ENCODE assay signal across 8 mouse cellular contexts in the genomic region with DNA sequence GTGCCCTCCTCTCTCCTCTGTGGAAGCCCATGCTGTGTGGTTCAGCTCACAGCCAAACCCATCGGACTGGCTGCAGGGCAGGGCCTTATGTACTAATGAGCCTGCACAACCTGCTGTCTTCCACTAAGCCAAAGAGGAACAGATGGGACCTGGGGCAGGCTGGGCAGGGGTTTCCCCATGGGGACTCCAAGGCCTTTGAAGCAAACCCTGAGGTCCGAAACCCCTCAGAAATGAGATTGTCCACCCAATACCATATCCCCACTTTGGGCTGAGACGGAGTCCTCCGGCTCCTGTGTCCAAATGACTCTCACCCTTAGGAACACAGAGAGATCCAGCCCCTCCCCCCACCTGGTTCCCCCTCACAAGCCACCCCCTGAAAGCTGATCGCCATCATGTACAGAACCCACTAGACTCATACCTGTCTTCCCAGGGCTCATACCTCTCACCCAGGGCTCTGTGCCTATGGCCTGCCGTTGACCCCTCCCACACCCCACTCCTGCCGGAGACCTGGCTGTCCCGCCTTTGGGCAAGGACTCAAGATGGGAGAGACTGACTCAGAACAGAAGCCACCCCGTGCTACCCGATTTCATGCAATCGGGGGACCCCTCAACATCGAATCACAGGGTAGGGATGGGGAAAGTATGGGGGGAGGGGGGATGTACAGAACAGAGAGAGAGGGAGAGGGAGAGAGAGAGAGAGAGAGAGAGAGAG. TPM values are rescaled to one million over a fixed set of nuclear protein-coding genes. Genes with fewer than 3 reads are reported as not detected.
DNase-seq lines count a peak whose midpoint lies in the region; ATAC-seq and TF ChIP-seq lines count a peak whose summit lies in the region.

No protein-coding gene starts in this region.

- peak overlapping the region; percentile 65 for H3K4me3 ChIP-seq in lung, embryonic 14.5 days (ENCODE audit: low read depth, low read length)
- peak overlapping the region; percentile 84 for H3K4me3 ChIP-seq in heart, embryonic 10.5 days
- H3K4me3 ChIP-seq in limb, embryonic 14.5 days (replicated peaks; ENCODE audit: low read length): peak overlapping the region; percentile 62
- peak overlapping the region; percentile 78 for H3K4me3 ChIP-seq in neural tube, embryonic 14.5 days (ENCODE audit: low read depth, low read length)

- 7% methylated on average over 12 of the region's 12 CpGs for WGBS in lung, embryonic 14.5 days
- WGBS in heart, embryonic 10.5 days: 15% methylated on average over 12 of the region's 12 CpGs
- WGBS in limb, embryonic 14.5 days: 10% methylated on average over 12 of the region's 12 CpGs
- WGBS in neural tube, embryonic 14.5 days: under 1% methylated on average over 12 of the region's 12 CpGs

- H3K27me3 ChIP-seq in lung, embryonic 14.5 days (ENCODE audit: insufficient read depth, low read length): no peaks in the 10 kb centered on the region
- H3K27me3 ChIP-seq in heart, embryonic 10.5 days (ENCODE audit: insufficient read depth, poor library complexity, severe bottlenecking): peaks cover 14% of the 10 kb centered on the region
- H3K27me3 ChIP-seq in limb, embryonic 14.5 days (ENCODE audit: control insufficient read depth, insufficient read depth, low read length): no peaks in the 10 kb centered on the region
- no peaks in the 10 kb centered on the region for H3K27me3 ChIP-seq in neural tube, embryonic 14.5 days (ENCODE audit: control insufficient read depth, insufficient read depth, low read length)

- no peak for TF ChIP-seq POLR2A in limb, embryonic 14.5 days (IDR thresholded peaks at IDR 0.05; ENCODE audit: borderline replicate concordance, extremely low read depth, insufficient read depth, insufficient read length)

- peak overlapping the region; percentile 94 for H3K27ac ChIP-seq in lung, embryonic 14.5 days (ENCODE audit: low read depth)
- H3K27ac ChIP-seq in heart, embryonic 10.5 days: peak overlapping the region; percentile 98
- peak overlapping the region; percentile 83 for H3K27ac ChIP-seq in limb, embryonic 14.5 days (replicated peaks; ENCODE audit: low read depth, low read length)
- H3K27ac ChIP-seq in neural tube, embryonic 14.5 days (ENCODE audit: low read depth, low read length): peak overlapping the region; percentile 96

- peaks cover 4% of the 10 kb centered on the region; the same call in 1 of the 2 replicates for H3K4me1 ChIP-seq in lung, embryonic 14.5 days (ENCODE audit: insufficient read depth)
- H3K4me1 ChIP-seq in heart, embryonic 10.5 days: peaks cover 33% of the 10 kb centered on the region
- peaks cover 10% of the 10 kb centered on the region for H3K4me1 ChIP-seq in limb, embryonic 14.5 days (ENCODE audit: control insufficient read depth, insufficient read depth, low read length)
- H3K4me1 ChIP-seq in neural tube, embryonic 14.5 days (ENCODE audit: control insufficient read depth, insufficient read depth, low read length): peaks cover 30% of the 10 kb centered on the region

- DNase-seq in lung, embryonic 14.5 days: peak; percentile 59
- no peak for DNase-seq in lung, postnatal 25 days (ENCODE audit: low spot score)
- peak; percentile 92 for DNase-seq in cerebellum, adult 9-10 months
- DNase-seq in heart, embryonic 10.5 days (ENCODE audit: low spot score): no peak
- no peak for DNase-seq in limb, embryonic 14.5 days (ENCODE audit: low spot score)
- no peak for DNase-seq in urinary bladder, postnatal 4 days (ENCODE audit: low spot score in 2 of 2)

- TF ChIP-seq CTCF in lung, embryonic 14.5 days (IDR thresholded peaks at IDR 0.05; ENCODE audit: low read depth): no peak

- no peaks in the 10 kb centered on the region for H3K9me3 ChIP-seq in lung, embryonic 14.5 days (ENCODE audit: low read depth, low read length)
- no peaks in the 10 kb centered on the region for H3K9me3 ChIP-seq in heart, embryonic 10.5 days
- no peaks in the 10 kb centered on the region for H3K9me3 ChIP-seq in limb, embryonic 14.5 days (ENCODE audit: control insufficient read depth, low read length)
- no peaks in the 10 kb centered on the region for H3K9me3 ChIP-seq in neural tube, embryonic 14.5 days (ENCODE audit: control insufficient read depth, low read length)

- peak overlapping the region; percentile 95 for H3K9ac ChIP-seq in lung, embryonic 14.5 days
- H3K9ac ChIP-seq in limb, embryonic 14.5 days (ENCODE audit: low read depth, low read length, severe bottlenecking): peak overlapping the region; percentile 91
- peak overlapping the region; percentile 97 for H3K9ac ChIP-seq in neural tube, embryonic 14.5 days (replicated peaks; ENCODE audit: low read depth, low read length)

- ATAC-seq in lung, embryonic 14.5 days (ENCODE audit: insufficient read depth): peak; percentile 55
- ATAC-seq in limb, embryonic 14.5 days (ENCODE audit: low FRiP score, low read depth): peak; percentile 56; the same call in 1 of the 2 replicates
- ATAC-seq in neural tube, embryonic 14.5 days (ENCODE audit: low read depth): peak; percentile 71
- ATAC-seq in CD4-positive, CD25-positive, alpha-beta regulatory T cell, adult 4 months: no peak

- H3K4me2 ChIP-seq in lung, embryonic 14.5 days: peak overlapping the region; percentile 84
- peak overlapping the region; percentile 66 for H3K4me2 ChIP-seq in limb, embryonic 14.5 days (replicated peaks; ENCODE audit: low read depth, low read length, severe bottlenecking)
- peak overlapping the region; percentile 76 for H3K4me2 ChIP-seq in neural tube, embryonic 14.5 days (ENCODE audit: low read depth, low read length)

- peaks cover 9% of the 10 kb centered on the region; the same call in 1 of the 2 replicates for H3K36me3 ChIP-seq in lung, embryonic 14.5 days (ENCODE audit: insufficient read depth)
- H3K36me3 ChIP-seq in heart, embryonic 10.5 days: peaks cover 12% of the 10 kb centered on the region; the same call in 1 of the 2 replicates
- 0 out of 2 replicates have a peak, but pooled peaks cover 4% of the 10 kb centered on the region for H3K36me3 ChIP-seq in limb, embryonic 14.5 days (ENCODE audit: control insufficient read depth, insufficient read depth, low read length)
- H3K36me3 ChIP-seq in neural tube, embryonic 14.5 days (ENCODE audit: control insufficient read depth, insufficient read depth, low read length): 0 out of 2 replicates have a peak, but pooled peaks cover 3% of the 10 kb centered on the region

RNA-seq across cellular contexts. Expression of a gene that starts 17.9 kb away (rescaled TPM):
- polyA plus RNA-seq in lung, embryonic 14.5 days (2014; fragmentation: Nextera tagmentation; extraction: Ambion mirVana): 13.5 and 16.1 TPM in 2 replicates
- 13.3 and 14.9 TPM in 2 replicates for polyA plus RNA-seq in heart, embryonic 10.5 days (2016; fragmentation: Nextera tagmentation; extraction: Ambion mirVana)
- 19.5 and 25.4 TPM in 2 replicates for polyA plus RNA-seq in limb, embryonic 14.5 days (2012; rRNA removed)
- 13.7 and 15.2 TPM in 2 replicates for polyA plus RNA-seq in limb, embryonic 14.5 days (2014; fragmentation: Nextera tagmentation; extraction: Ambion mirVana)
- 18.8 and 24.4 TPM in 2 replicates for polyA plus RNA-seq in neural tube, embryonic 14.5 days (2014; fragmentation: Nextera tagmentation; extraction: Ambion mirVana)
- polyA plus RNA-seq in CD4-positive, CD25-positive, alpha-beta regulatory T cell, adult 4 months (2017; shearing (Covaris generic)): under 1 TPM in 1 of 2 experiments, not detected in 1; 0.16 TPM

RNA-seq across cellular contexts. Expression of a gene that starts 52.5 kb away (rescaled TPM):
- polyA plus RNA-seq in lung, embryonic 14.5 days (2014; fragmentation: Nextera tagmentation; extraction: Ambion mirVana): 54.9 and 62.8 TPM in 2 replicates
- polyA plus RNA-seq in heart, embryonic 10.5 days (2016; fragmentation: Nextera tagmentation; extraction: Ambion mirVana): 18.0 and 29.0 TPM in 2 replicates
- polyA plus RNA-seq in limb, embryonic 14.5 days (2012; rRNA removed): 119 and 145 TPM in 2 replicates
- 47.8 and 57.2 TPM in 2 replicates for polyA plus RNA-seq in limb, embryonic 14.5 days (2014; fragmentation: Nextera tagmentation; extraction: Ambion mirVana)
- polyA plus RNA-seq in neural tube, embryonic 14.5 days (2014; fragmentation: Nextera tagmentation; extraction: Ambion mirVana): 9.2 and 11.8 TPM in 2 replicates
- polyA plus RNA-seq in CD4-positive, CD25-positive, alpha-beta regulatory T cell, adult 4 months (2017; shearing (Covaris generic)): 10 to 100 TPM; 18.7 to 20.4 TPM

Comparison
In these comparisons a context has a peak if more than half of its experiments do, and no peak if none do; other contexts are left out.
1. DNase-seq: peak in lung, embryonic 14.5 days (single experiment) and cerebellum, adult 9-10 months (single experiment); none in lung, postnatal 25 days (single experiment), heart, embryonic 10.5 days (single experiment), limb, embryonic 14.5 days (single experiment) and urinary bladder, postnatal 4 days (0 of 2).
2. RNA of a gene that starts 17.9 kb away (polyA plus RNA-seq): 13.7 to 25.4 TPM in limb, embryonic 14.5 days, 18.8 to 24.4 TPM in neural tube, embryonic 14.5 days, 13.5 to 16.1 TPM in lung, embryonic 14.5 days and 13.3 to 14.9 TPM in heart, embryonic 10.5 days; 0.16 TPM in CD4-positive, CD25-positive, alpha-beta regulatory T cell, adult 4 months; every median in the first group is over 10 times any median in the second.
3. Peak in every context shown above with its lines, with median percentiles within 50 percentile points of each other: H3K27ac ChIP-seq, H3K4me2 ChIP-seq, H3K4me3 ChIP-seq and H3K9ac ChIP-seq.